Mouse (Mus musculus) splenic B cell, adult 2 months (primary cell): ENCODE results near the gene Cbll1.

Experiments
- DNase-seq: peaks from one replicate; pipeline ENCODE4 v3.0.0-alpha.2; 2011; ENCODE audit warnings: low read depth, low spot score
- H3K27me3 ChIP-seq: 2 replicates; pipeline ENCODE4 v1.6.1; 2012; ENCODE audit warnings: mild to moderate bottlenecking, low read length, moderate library complexity, mixed read lengths; ENCODE audit not compliant: control insufficient read depth, poor library complexity, insufficient read depth, severe bottlenecking
- H3K36me3 ChIP-seq: 2 replicates; pipeline ENCODE4 v1.6.1; 2012; ENCODE audit warnings: mild to moderate bottlenecking, low read length, moderate library complexity, mixed read lengths; ENCODE audit not compliant: control insufficient read depth, poor library complexity, insufficient read depth, severe bottlenecking

Cbll1 gene

DNA sequence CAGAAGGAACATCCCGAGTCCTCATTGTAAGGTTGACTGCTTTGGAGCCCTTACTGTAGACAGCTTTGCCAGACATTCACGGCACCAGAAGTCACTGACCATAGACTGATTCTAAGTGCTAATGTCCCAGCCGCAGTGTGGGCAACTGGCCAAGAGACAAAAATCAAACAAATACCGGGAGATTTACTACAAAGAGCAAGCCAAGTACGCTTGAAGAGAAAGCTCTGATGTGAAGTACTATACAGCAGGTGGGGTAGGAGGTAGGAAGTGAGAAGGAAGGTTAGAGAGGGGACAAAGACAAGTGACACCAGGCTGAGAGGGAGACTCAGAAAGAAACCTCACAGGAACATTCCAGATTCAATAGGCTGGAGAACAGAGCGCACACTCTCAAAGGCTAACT, 54.6 kb downstream of the Cbll1 start:
- no peaks in the 10 kb centered on the region for H3K36me3 ChIP-seq
- no peak for DNase-seq
- no peaks in the 10 kb centered on the region for H3K27me3 ChIP-seq

DNA sequence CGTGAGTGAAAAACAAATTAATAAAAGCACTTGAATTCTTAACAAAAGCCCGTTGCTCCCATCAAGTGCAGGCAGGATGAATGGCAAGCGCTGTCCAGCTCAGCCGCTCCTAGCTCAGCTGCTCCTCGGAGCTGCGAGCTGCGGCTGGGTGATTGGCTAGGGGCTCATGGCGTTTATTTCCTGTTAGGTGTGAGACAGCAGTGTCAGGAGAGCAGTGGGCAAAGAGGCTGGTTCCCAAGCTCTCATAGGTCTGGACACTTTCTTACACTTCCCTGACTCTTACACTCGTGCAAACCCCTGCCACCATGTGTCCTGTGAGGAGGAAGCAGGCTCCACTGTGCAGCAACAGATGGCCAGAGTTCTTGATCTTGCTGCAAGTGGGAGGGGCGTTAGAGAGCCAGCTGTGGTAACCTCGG, 55.3 kb downstream of the Cbll1 start:
- no peaks in the 10 kb centered on the region for H3K36me3 ChIP-seq
- no peaks in the 10 kb centered on the region for H3K27me3 ChIP-seq
- no peak for DNase-seq

GRCm38 (mm10) chr12:31439612-31440011, 59.8 kb downstream of the Cbll1 start:
- DNase-seq, result no peak
- no peaks in the 10 kb centered on the region for H3K27me3 ChIP-seq
- no peaks in the 10 kb centered on the region for H3K36me3 ChIP-seq

DNA sequence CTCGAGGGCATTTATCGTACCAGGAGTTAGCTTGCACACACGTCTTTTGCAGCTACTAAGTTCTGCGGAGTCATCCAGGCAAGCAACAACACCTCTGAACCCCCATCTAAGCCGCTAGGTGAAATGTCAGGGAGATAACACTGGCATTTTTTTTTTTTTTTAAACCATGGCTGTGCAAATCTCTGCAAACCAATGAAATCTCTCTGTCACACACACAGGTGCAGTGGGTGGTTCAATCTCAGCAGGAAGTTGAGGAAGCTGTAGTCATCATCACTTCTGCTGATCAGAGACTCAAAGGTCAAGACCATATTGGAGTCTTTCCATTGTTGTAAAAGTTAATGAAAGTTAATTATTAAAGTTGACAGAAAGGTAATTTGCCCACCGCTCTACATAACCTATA, 61.6 kb downstream of the Cbll1 start:
- DNase-seq, result no peak
- H3K36me3 ChIP-seq, result no peaks in the 10 kb centered on the region
- no peaks in the 10 kb centered on the region for H3K27me3 ChIP-seq
